Mouse (Mus musculus): ENCODE data around the gene Ermp1. TPM values are rescaled to one million over a fixed set of nuclear protein-coding genes. Genes with fewer than 3 reads are reported as not detected.

Ermp1 gene
- 9.6 and 10.7 TPM in 2 replicates for polyA plus RNA-seq (2015; fragmentation: Nextera tagmentation; extraction: Ambion mirVana)

- DNase-seq (ENCODE audit: low spot score) = peak; percentile 94
Observed at GRCm38 (mm10) chr19:29647651-29648549, at the start of gene Ermp1. Gene Ermp1, minus strand, starts transcription at chr19:29648415.

- no peak for DNase-seq (ENCODE audit: low spot score)
Observed at GRCm38 (mm10) chr19:29697245-29697874, 49.1 kb upstream of the Ermp1 start, which contains the start of gene Mlana. Gene Mlana, plus strand, starts transcription at chr19:29697824.

- DNase-seq (ENCODE audit: low spot score) = no peak
Observed at GRCm38 (mm10) chr19:29696840-29697239, 48.6 kb upstream of the Ermp1 start.

GRCm38 (mm10) chr19:29696309-29696708 lies 48.1 kb upstream of the Ermp1 start:
- no peak for DNase-seq (ENCODE audit: low spot score)

GRCm38 (mm10) chr19:29695071-29695470 lies 46.9 kb upstream of the Ermp1 start:
- no peak for DNase-seq (ENCODE audit: low spot score)

GRCm38 (mm10) chr19:29683844-29684540 lies 35.8 kb upstream of the Ermp1 start:
- DNase-seq (ENCODE audit: low spot score) = peak; percentile 78

GRCm38 (mm10) chr19:29680182-29681152 lies 32.3 kb upstream of the Ermp1 start:
- DNase-seq (ENCODE audit: low spot score) = no peak

- DNase-seq (ENCODE audit: low spot score) = no peak
Observed at GRCm38 (mm10) chr19:29678181-29678778, 30.1 kb upstream of the Ermp1 start.

GRCm38 (mm10) chr19:29676479-29677193 lies 28.4 kb upstream of the Ermp1 start:
- no peak for DNase-seq (ENCODE audit: low spot score)

- no peak for DNase-seq (ENCODE audit: low spot score)
Observed at GRCm38 (mm10) chr19:29675562-29676078, 27.4 kb upstream of the Ermp1 start.

GRCm38 (mm10) chr19:29674946-29675345 lies 26.7 kb upstream of the Ermp1 start:
- DNase-seq (ENCODE audit: low spot score) = no peak

GRCm38 (mm10) chr19:29672660-29673059 lies 24.4 kb upstream of the Ermp1 start:
- DNase-seq (ENCODE audit: low spot score) = no peak

GRCm38 (mm10) chr19:29671160-29671559 lies 22.9 kb upstream of the Ermp1 start:
- no peak for DNase-seq (ENCODE audit: low spot score)

GRCm38 (mm10) chr19:29670247-29670646 lies 22.0 kb upstream of the Ermp1 start:
- no peak for DNase-seq (ENCODE audit: low spot score)

- no peak for DNase-seq (ENCODE audit: low spot score)
Observed at GRCm38 (mm10) chr19:29668135-29668534, 19.9 kb upstream of the Ermp1 start.

- no peak for DNase-seq (ENCODE audit: low spot score)
Observed at GRCm38 (mm10) chr19:29666965-29667594, 18.9 kb upstream of the Ermp1 start.

GRCm38 (mm10) chr19:29666164-29666563 lies 17.9 kb upstream of the Ermp1 start:
- no peak for DNase-seq (ENCODE audit: low spot score)

- no peak for DNase-seq (ENCODE audit: low spot score)
Observed at GRCm38 (mm10) chr19:29664934-29665333, 16.7 kb upstream of the Ermp1 start.

GRCm38 (mm10) chr19:29663780-29664179 lies 15.6 kb upstream of the Ermp1 start:
- DNase-seq (ENCODE audit: low spot score) = no peak
